Mouse (Mus musculus) Patski (cell line): ENCODE data around the gene Mfsd12. TPM values are rescaled to one million over a fixed set of nuclear protein-coding genes. Genes with fewer than 3 reads are reported as not detected.

Source experiments
- ATAC-seq: fragments of 100-300 bp; one replicate; pipeline ENCODE4 v1.8.0; 2021
- CTCF ChIA-PET: fragments of 350-600 bp; sonication (Branson Sonifier 250); formaldehyde crosslinking; loops from one replicate; lab custom pipeline; 2022; ENCODE audit warnings: inconsistent platforms; lab: Charles Lee
- POLR2A ChIA-PET: fragments of 350-600 bp; sonication (Branson Sonifier 250); formaldehyde crosslinking; loops from one replicate; lab custom pipeline; 2022; ENCODE audit warnings: antibody characterized with exemption, inconsistent platforms; lab: Charles Lee
- DNase-seq: peaks from one replicate; pipeline ENCODE4 v3.0.0-alpha.2; 2011; ENCODE audit warnings: low read depth, low spot score
- H3K27me3 ChIP-seq: fragments of 371-371 bp; one replicate; pipeline ENCODE4 v1.5.1; 2021
- CTCF ChIP-seq: fragments of 100-300 bp; IDR thresholded peaks from one replicate; pipeline ENCODE4 v1.5.1; 2021
- in situ Hi-C: fragments of 300-500 bp; cut with MboI; formaldehyde crosslinking; loops from 3 replicates; pipeline ENCODE4 v1.11.1; 2018; ENCODE audit warnings: low pct_unique_long_range_greater_than_20kb, mixed read lengths
- polyA plus RNA-seq: library from polyadenylated mRNA; unstranded; gene quantifications from one replicate; pipeline ENCODE4 v1.2.3, GENCODE M21; 2021

The Mfsd12 gene
- polyA plus RNA-seq, 1 experiment from 2014 or later: 23.9 TPM

DNA sequence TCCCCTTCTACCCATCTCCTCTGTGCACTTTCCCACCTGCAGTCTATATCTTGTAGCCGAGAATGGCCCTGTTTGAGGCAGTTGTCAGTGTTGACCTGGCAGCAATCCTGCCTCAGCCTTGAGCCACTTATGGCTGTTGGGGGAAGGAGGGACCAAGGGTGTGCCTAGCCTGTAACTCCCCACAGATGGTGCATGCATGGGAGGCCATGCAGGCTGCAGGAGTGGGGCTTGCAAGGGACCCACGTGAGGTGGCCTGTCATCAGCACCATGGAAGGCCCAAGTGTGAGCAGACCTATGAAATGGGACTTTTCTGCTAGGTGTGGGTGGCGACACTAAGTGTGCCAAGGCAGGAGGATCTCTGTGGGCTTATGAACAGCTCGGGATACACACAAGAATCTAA lies 7.8 kb downstream of the Mfsd12 start:
- ChIA-PET POLR2A (interaction anchor here (1.3 to 1.4 kb wide), 2 partner anchors 11 to 13 kb away, joined by 3 to 4 read pairs; partner anchors contain the start of gene Fzr1), CTCF (no interaction called here)
- no peak for TF ChIP-seq CTCF
- in situ Hi-C loops: no loop called here
- ATAC-seq (no peak), DNase-seq (no peak)
- H3K27me3 ChIP-seq: no peaks in the 10 kb centered on the region

DNA sequence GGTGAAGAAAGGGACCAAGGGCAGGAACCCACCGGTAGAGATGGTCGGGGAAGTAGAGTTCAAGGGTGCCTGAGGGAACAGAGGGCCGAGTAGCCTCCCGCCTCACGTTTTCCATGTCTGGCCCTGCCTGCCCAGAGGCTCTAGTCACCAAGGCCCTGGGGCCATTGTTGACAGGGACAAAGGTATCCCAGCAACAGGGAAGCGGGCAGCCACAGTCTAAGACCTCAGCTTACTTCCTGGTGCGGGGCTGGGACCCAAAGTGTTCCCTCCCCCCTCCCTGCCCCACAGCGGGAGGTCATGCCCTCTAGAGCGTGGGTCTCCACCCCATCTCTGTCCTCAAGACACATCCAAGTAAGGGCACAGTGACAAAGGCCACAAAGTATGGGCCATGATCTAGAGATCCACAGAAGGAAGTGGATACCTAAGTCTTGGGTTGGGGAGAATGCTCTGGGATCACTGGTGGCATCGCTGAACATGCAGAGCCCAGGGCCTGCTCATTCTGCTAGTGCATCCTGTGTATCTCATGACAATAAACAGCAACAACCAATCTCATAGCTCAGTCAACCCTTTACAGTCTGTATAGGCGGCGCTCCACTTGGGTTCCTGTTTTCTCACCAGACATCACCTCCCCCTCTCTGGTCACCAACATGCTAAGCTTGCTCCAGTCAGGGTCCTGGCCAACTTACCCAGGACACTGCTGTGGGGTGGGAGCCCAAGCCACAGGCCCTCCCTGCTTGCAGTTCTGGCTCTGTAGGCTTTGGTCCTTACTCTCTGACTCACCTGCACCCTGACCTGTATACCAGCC lies 8.6 kb downstream of the Mfsd12 start, which contains the start of gene 4930404N11Rik:
TSS of gene 4930404N11Rik (minus strand) at position 145 of the 805 bp plus-strand sequence.
- peak; percentile 12 for ATAC-seq
- ChIA-PET POLR2A (interaction anchor here (1.4 kb wide), 1 partner anchor 10 kb away, joined by 4 read pairs; no protein-coding TSS in a partner anchor), CTCF (no interaction called here)
- in situ Hi-C loops: no loop called here
- TF ChIP-seq CTCF: no peak
- DNase-seq: no peak
- H3K27me3 ChIP-seq: no peaks in the 10 kb centered on the region

DNA sequence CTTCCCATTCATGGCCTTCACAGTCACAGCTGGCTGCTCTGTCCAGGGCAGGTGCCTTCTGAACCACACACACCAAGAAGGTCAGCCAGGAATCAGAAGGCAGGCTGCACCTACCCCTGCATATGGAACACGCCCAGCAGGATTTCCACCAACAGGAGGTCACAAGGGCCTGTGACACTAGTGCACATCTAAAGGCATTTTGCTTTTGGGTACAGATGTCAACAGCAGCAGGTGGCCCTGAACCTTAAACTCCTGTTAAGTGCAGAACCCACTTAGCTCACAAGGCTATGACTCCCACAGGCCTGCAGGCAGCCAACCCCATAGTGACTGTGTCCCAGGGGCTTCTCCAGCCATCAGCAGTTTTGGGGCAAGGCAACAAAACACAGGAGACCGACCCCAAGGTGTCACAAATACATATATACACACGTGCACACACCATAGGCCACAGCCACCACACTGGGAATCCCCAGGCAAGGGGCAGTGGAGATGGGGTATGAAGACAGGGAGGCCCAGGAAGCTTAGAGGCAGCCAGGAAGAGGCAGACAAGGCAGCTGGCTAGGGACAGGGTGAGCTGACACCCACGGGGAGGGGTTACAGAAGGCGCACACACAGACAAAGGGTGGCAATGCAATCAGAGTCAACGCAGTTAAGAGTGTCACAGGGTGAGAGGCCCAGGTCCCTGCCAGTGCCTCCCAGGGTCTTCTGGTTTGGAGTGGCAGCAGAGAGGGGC lies 9.4 kb downstream of the Mfsd12 start:
- POLR2A ChIA-PET: interaction anchor here (1.4 kb wide), 1 partner anchor 9 kb away, joined by 4 read pairs; no protein-coding TSS in a partner anchor

DNA sequence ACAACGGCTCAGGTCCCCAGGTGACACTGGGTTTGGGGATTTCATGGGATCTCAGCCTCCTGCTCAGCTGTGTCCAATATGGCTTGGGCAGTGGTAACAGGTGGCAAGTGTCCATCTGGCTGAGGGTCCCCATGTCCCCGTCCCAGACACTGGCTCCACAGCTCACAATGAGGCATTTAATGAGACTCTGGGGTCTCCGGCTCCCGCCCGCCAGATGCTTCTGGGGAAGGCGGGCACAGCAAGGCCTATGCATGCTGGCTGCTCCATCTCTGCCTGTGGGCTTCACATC lies 9.9 kb downstream of the Mfsd12 start:
- no peak for DNase-seq
- TF ChIP-seq CTCF: no peak
- ChIA-PET CTCF (no interaction called here), POLR2A (no interaction called here)
- in situ Hi-C loops: no loop called here
- H3K27me3 ChIP-seq: no peaks in the 10 kb centered on the region
- no peak for ATAC-seq

More for the DNA sequence above, 9.4 kb downstream of the Mfsd12 start:
- CTCF ChIA-PET: no interaction called here
- in situ Hi-C loops: no loop called here
- no peaks in the 10 kb centered on the region for H3K27me3 ChIP-seq
- no peak for TF ChIP-seq CTCF
- DNase-seq (no peak), ATAC-seq (no peak)

DNA sequence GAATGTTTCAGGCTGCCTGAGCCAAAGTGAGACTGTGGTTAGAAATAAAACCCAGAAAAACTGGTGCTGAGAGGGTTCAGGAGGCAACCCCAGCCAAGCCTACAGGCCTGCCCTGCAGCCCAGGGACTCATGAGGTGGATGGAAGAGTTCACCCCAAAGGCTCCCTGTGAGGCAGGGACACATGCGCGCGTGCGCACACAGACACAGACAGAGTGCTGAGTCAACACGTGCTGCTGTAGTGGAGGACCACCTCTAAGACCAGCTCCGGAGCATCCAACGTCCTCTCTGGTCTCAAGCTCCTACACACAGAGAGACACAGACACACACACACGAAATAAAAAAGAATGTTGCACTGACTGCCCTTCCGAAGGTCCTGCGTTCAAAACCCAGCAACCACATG lies 18.0 kb downstream of the Mfsd12 start:
- no peak for TF ChIP-seq CTCF
- POLR2A ChIA-PET: interaction anchor here (1.5 kb wide), 1 partner anchor 9 kb away, joined by 4 read pairs; the partner anchor contains the start of gene 4930404N11Rik
- no peaks in the 10 kb centered on the region for H3K27me3 ChIP-seq
- CTCF ChIA-PET: interaction anchor here (2.0 kb wide), 1 partner anchor 83 kb away, joined by 5 read pairs; the partner anchor contains the start of gene Pip5k1c
- in situ Hi-C loops: no loop called here
- DNase-seq (no peak), ATAC-seq (no peak)

DNA sequence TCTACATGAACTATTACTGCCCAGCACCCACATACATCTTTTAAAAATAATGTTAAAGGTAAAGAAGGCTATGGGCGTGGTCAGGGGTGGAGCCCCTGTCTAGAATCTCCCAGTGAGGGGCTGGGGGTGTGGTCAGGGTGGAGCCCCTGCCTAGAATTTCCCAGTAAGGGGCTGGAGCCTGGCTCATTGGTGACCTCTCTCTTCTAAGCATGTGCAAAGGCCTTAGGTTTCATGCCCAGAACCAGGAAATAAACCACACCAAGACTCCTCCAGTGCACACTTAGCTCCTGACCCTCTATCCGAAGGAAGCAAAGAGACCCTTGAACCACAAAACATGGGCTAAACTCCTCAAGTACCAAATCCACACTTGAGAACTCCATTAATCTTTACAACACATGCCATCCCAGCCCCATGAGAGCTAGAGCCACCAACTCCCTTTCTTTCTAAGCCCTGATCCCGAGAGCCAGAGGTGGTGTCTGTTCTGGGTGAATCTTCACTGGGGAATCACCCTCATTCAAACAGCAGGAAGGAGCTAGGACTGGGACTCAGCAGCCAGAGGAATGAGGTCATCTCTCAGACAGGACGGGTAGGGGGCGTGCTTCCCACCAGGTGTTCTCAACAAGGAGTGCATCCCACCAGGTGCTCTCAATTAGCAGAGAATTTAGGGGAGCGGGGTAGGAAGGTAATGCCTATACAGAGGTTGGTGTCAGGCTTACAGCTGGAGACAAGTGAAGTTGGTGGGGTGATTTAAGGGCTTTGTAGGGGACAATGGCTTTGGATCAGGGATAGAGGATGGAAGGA lies 19.5 kb downstream of the Mfsd12 start:
- no peak for ATAC-seq
- ChIA-PET CTCF (interaction anchor here (1.5 to 2.0 kb wide), 2 partner anchors 15 to 84 kb away, joined by 3 to 5 read pairs; partner anchors contain the start of gene Pip5k1c), POLR2A (interaction anchor here (1.1 to 1.5 kb wide), 3 partner anchors 11 to 16 kb away, joined by 3 to 4 read pairs (median 3); partner anchors contain the start of gene 4930404N11Rik)
- TF ChIP-seq CTCF: no peak
- no peak for DNase-seq
- no peaks in the 10 kb centered on the region for H3K27me3 ChIP-seq
- in situ Hi-C loops: no loop called here

DNA sequence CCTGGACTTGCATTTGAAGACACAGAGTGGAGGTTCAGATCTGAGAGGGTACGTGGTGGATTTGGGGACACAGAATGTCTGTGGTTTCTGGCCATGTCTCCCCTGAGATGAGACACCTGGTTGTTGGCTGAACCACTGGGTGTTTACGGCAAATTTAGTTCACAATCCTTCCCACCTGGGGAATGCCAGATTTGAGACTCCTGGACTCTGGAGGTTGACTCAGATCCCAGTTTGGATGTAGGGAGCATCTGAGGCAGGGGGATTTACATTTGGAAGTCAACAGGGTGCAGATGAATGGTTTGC lies 20.0 kb downstream of the Mfsd12 start:
- ATAC-seq: no peak
- in situ Hi-C loops: no loop called here
- POLR2A ChIA-PET: interaction anchor here (1.1 to 1.3 kb wide), 2 partner anchors 13 to 17 kb away, joined by 3 read pairs; no protein-coding TSS in a partner anchor

DNA sequence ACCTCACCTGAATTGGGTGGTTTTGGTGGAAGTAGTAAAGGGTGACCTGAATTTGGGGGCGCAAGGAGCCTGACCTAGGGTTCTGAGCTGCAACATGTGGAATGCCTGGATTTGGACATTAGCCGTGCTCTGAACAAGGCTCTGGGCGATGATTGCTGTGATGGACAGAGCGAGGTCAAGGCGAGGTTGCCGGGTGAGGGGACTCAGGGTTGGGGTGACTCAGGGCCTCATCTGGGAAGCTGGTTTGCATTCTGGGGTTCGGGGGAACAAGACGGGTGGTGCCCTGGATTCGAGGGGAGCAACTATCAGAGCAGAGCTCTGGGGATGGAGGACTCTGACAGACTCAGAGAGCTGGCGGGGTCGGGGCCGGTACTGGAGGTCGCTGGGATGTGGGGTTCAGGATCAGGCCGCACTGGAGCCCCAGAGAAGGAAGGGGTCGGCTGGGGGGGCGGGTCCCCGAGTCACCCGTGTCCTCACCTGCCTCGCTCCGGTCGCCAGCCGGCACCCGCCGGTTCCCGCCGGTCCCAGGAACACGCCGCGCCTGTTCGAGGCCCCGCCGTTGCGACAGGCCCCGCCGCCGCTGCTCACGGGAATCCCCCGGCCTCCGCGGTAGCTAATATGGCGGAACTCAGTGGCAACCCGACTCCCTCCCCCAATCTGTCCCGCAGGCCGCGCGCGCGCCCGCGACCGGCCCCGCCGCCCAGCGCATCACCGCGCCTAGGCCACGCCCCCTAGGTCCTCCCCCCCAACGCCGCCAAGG lies 20.7 kb downstream of the Mfsd12 start, which contains the start of gene Fzr1:
TSS of gene Fzr1 (minus strand) at position 724 of the 760 bp plus-strand sequence.
- POLR2A ChIA-PET: interaction anchor here (1.0 to 1.3 kb wide), 3 partner anchors 14 to 75 kb away, joined by 3 to 4 read pairs (median 3); no protein-coding TSS in a partner anchor
- CTCF ChIA-PET: interaction anchor here (0.8 to 1.9 kb wide), 6 partner anchors 12 to 89 kb away, joined by 3 to 7 read pairs (median 3); partner anchors contain the start of gene Pip5k1c

More for the DNA sequence above, 20.0 kb downstream of the Mfsd12 start:
- CTCF ChIA-PET: interaction anchor here (1.5 to 2.0 kb wide), 2 partner anchors 16 to 85 kb away, joined by 3 to 5 read pairs; partner anchors contain the start of gene Pip5k1c
- no peak for DNase-seq
- no peaks in the 10 kb centered on the region for H3K27me3 ChIP-seq
- no peak for TF ChIP-seq CTCF

More for the DNA sequence above, 20.7 kb downstream of the Mfsd12 start, which contains the start of gene Fzr1:
- ATAC-seq: peak; percentile 3
- TF ChIP-seq CTCF: no peak
- in situ Hi-C loops: no loop called here
- DNase-seq: no peak
- H3K27me3 ChIP-seq: no peaks in the 10 kb centered on the region
